Mouse (Mus musculus): ENCODE measurements around the gene Zg16.
"Not testable (repeated sequence)": the region's sequence is repeated elsewhere in the genome, so short reads cannot be mapped to it uniquely, and the experiment has no call there.

The Zg16 gene

GRCm38 (mm10) chr7:127087278-127088010 is at the start of gene Zg16:
TSS of gene Zg16 (minus strand) at chr7:127087328.
- DNase-seq (ENCODE audit: low spot score in 2 of 2) = not testable (repeated sequence)

GRCm38 (mm10) chr7:127136181-127137071 is 49.3 kb upstream of the Zg16 start:
- no peak for DNase-seq (ENCODE audit: low spot score in 2 of 2)

- DNase-seq (ENCODE audit: low spot score in 2 of 2) = no peak
Observed at GRCm38 (mm10) chr7:127134821-127135447, 47.8 kb upstream of the Zg16 start.

- DNase-seq (ENCODE audit: low spot score in 2 of 2) = no peak
Observed at GRCm38 (mm10) chr7:127133125-127133524, 46.0 kb upstream of the Zg16 start.

GRCm38 (mm10) chr7:127129638-127130037 is 42.5 kb upstream of the Zg16 start:
- peak in 1 of 2 experiments; percentile 52 for DNase-seq (ENCODE audit: low spot score in 2 of 2)

GRCm38 (mm10) chr7:127121911-127122270 is 34.8 kb upstream of the Zg16 start, which contains the start of gene Qprt:
TSS of gene Qprt (minus strand) at chr7:127122226.
- DNase-seq (ENCODE audit: low spot score in 2 of 2) = no peak

- no peak for DNase-seq (ENCODE audit: low spot score in 2 of 2)
Observed at GRCm38 (mm10) chr7:127121061-127121910, 34.2 kb upstream of the Zg16 start.

- no peak for DNase-seq (ENCODE audit: low spot score in 2 of 2)
Observed at GRCm38 (mm10) chr7:127118671-127119445, 31.7 kb upstream of the Zg16 start.

- DNase-seq (ENCODE audit: low spot score in 2 of 2) = no peak
Observed at GRCm38 (mm10) chr7:127117948-127118347, 30.8 kb upstream of the Zg16 start.

- no peak for DNase-seq (ENCODE audit: low spot score in 2 of 2)
Observed at GRCm38 (mm10) chr7:127116331-127116935, 29.3 kb upstream of the Zg16 start.

GRCm38 (mm10) chr7:127114920-127115319 is 27.8 kb upstream of the Zg16 start:
- DNase-seq (ENCODE audit: low spot score in 2 of 2) = no peak

GRCm38 (mm10) chr7:127113614-127114259 is 26.6 kb upstream of the Zg16 start:
- DNase-seq (ENCODE audit: low spot score in 2 of 2) = no peak

- DNase-seq (ENCODE audit: low spot score in 2 of 2) = no peak
Observed at GRCm38 (mm10) chr7:127112921-127113597, 25.9 kb upstream of the Zg16 start.

- DNase-seq (ENCODE audit: low spot score in 2 of 2) = no peak
Observed at GRCm38 (mm10) chr7:127112251-127112841, 25.2 kb upstream of the Zg16 start.

- DNase-seq (ENCODE audit: low spot score in 2 of 2) = no peak
Observed at GRCm38 (mm10) chr7:127111461-127111860, 24.3 kb upstream of the Zg16 start.

- peak in 1 of 2 experiments; percentile 73 for DNase-seq (ENCODE audit: low spot score in 2 of 2)
Observed at GRCm38 (mm10) chr7:127110239-127111007, 23.3 kb upstream of the Zg16 start.

- DNase-seq (ENCODE audit: low spot score in 2 of 2) = no peak
Observed at GRCm38 (mm10) chr7:127105551-127105950, 18.4 kb upstream of the Zg16 start.

Measured in frontal cortex, postnatal 10 days (tissue).